Mouse (Mus musculus): ENCODE measurements around the gene Scrt2.
"Not testable (repeated sequence)": the region's sequence is repeated elsewhere in the genome, so short reads cannot be mapped to it uniquely, and the experiment has no call there.

The Scrt2 gene

DNA sequence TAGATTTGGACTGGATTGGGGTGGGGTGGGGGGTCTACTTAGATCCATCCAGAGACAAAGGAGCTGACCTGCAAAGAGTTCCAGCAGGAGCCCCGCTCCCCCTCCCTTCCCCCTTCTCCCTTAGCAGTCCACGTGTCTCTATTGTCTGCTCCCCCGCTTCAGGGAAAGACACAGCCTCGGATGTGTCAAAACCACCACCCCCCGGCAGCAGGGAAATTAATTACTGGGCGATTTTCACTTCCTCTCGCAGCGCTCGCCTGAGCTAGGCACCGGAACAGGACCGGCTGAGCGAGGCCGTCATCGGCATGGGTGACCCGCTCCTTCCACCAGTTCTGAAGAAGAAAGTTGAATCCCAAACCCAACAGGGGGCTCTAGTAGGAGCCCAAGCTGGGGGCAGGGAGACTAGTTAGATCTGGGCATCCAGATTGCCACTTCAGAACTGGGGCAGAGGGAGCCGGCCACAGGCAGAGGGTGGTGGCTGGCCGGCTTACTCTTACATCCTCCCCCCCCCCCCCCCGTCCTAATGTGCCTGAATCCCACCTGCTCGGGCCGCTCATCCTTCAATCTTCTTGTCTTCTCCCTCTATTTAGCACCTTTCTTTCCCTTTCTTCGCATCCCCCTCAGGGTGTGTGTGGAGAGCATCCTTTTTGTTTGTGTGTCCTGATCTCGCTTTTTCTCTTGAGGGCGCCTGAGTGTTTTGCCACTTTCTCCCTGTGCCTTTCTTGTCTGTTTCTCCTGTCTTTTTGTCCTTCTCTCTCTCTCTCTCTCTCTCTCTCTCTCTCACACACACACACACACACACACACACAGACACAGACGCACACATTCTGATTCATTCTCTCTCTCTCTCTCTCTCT, at the start of gene Scrt2:
Scrt2 (plus strand) TSS at position 845 of the 857 bp plus-strand sequence.
- DNase-seq (ENCODE audit: low read depth, low spot score) = no peak

DNA sequence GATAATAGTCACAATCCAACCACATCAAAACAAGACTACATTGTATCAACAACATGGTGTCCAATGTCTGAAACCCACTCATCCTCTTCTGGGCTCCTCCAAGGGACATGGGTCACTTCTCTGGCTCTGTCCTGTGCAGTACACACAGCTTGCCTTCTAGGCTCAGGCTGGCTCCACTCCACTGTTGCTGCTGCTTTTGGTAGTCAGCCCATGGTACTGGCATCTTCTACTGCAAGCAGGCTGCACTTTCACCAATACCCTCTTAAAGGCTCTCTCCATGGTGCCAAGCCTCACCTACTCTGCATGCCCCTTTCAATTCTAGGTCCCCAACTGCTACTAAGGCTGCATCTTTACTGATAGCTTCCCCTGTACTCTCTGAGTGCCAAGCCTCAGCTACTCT, 41.2 kb upstream of the Scrt2 start:
- DNase-seq (ENCODE audit: low read depth, low spot score) = no peak

DNA sequence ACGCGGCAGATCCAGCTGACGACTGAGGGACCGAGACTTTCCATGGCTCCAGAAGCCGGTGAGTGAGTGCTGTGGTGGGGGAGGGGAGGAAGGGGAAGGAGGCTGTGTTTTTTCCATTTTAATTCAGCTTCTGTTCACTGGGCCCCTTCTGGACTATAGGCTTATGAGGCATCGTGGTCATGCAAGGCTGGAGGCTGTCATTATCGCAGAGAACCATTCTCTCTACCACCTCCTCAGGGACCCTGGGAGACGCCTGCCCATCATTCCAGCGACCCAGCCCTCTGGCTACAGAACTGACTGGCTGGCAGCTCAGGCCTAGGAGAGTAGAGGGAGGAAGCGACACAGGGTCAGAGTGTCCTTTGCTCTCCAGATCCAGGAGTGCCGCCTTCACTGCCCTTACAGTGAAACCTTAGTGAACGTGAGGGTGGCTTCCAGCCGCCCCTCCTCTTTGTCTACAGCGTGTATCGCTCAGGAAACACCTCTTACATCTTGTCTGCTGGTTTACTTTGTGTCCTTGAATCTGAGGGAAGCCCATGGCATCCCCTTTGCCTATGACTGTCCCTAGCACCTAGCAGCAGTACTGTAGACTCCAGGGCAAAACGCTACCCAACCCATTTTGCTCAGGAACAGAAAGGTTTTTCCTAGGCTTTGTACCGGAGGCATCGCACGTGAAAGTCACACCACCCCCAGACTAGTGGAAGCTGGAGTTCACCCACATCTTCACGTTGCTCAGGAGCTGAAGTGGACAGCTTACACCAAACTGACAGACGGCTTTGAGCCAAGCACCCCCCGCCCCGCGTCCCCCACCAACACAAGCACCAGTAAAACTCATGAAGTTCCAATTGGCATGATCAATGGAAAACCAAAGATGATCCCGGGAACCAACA, 34.0 kb upstream of the Scrt2 start:
- no peak for DNase-seq (ENCODE audit: low read depth, low spot score)

DNA sequence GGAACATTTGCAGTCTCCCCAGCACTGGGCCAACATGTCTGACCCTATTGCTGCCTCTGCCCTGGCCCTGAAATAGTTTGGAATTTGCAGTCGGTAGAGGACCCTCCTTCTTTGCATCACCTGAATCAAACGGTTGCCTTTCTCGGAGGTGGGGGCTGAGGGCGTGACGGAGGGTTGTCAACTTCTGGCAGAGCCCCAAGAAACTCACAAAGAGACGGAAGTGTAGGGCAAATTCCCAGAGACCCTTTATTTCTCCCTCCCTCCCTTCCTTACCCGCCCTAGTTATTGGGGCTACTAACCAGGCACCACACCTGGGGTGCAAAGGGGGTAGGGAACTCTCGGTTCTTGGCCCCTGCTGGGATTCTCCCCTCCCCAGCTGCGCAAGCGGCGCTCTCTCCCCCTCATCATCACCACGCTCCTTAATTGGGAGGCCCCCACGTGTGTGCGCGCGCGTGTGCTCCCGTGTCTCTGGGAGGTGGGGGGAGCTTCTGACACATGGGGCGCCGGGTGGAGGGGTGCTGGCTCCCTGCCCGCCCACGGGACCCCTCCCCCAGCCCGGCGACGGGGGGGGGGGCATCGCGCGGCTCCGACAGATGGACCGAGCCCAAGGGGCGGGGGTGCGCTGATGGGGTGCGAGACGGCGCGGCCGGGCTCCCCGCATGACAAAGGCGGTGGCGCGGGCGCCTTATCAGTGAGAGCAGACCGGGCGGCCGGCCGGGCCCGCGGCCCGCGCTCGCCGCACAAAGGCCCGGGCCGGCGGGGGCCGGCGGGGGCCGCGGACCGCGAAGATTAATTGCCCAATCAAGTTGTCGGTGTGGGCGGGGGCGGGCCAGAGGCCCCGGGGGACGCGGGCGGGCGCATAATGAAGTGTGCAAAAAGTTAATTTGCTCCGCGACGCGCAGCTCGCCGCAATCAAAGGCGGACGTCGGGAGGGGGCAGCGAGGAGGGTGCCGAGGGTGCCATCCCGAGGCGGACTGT, 33.0 kb upstream of the Scrt2 start:
- DNase-seq (ENCODE audit: low read depth, low spot score) = no peak

DNA sequence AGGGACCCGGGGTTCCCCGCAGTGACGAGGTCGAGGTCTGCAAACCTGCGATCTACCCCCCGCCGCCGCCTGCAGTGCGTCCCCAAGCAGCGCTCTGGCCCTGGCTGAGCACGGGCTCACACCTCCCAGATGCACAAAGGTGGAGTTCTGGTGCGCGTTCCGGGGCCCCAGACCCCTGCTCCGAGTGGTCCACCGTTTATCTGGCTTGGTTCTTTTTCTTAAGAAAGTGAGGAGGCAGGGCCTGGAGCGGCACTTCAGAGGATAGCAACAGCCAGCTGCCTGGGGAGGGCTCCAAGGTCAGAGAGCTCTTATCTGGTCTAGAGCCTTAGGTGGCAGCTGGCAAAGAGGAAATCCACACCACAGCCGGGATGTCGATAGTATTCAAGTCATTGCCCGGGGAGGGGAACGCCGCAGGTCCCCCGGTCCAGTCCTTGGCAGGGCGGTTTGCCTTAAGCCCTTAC, 32.3 kb upstream of the Scrt2 start:
- DNase-seq (ENCODE audit: low read depth, low spot score) = no peak

DNA sequence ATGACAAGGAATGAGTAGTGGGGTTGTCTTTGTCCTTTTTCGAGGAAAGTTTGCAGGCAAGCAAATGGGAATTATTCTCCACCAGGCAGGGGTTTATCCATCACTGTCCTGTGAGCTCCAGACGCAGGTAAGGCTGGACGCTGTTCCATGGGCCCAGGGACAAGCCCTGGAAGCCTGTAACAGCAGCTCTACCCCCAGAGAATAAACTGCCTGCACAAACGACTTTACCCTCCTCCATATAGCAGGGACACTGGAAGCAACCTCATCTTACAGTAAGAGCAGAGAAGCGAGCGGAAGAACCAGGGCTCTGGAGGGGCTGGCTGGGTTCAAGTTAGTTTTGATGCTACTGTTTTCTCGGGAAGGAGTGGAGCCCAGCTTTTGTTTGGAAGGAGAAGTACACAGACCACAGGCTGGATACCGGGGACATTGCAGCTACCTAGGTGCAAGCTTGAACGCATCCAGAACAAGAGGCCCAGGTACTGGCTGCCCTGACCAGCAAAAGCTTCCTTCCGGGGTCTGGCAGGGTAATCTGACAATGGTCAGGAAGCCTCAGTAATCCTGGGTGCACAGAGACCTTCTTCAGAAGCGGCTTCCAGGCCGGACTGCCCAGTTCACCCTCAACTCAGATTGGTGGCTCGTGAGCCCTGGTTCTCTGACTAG, 31.6 kb upstream of the Scrt2 start:
- no peak for DNase-seq (ENCODE audit: low read depth, low spot score)

DNA sequence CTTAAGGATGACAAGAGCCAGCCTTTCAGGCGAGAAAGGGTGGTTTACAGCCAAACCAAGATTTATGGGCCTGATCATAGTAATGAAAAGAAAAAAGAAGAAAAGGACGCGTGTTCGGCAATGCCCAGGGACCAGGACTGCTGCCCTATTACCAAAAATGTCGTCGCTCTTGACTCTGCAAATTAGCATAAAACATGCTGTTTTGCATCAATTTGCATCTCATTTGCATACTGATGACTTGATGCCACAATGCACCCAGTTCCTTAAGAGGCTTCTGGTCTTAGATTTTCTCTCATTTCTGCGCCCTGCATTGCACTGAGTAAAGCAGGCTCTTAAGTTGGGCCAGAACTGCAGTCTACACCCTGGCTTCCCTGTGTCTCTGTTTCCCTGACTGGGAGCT, 31.0 kb upstream of the Scrt2 start:
- DNase-seq (ENCODE audit: low read depth, low spot score) = no peak

DNA sequence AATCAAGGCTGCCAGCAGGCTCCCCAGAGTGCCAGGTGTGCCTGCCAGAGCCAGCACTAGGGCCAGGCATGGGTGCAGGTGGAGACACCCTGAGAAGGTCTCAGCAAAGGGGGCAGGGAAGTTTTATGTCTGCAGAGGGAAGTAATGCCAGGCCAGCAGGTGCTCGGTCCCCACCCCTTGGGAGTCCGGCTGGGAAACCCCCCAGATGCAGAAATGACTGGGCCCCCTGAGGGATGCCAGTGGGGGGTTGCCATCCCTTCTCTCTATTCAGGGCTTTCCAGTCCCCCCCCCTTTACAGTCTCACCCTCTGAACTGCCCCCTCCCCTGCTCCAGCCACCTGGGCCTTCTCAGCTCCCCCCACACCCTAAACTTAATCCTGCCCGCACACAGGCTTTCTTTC, 29.3 kb upstream of the Scrt2 start:
- no peak for DNase-seq (ENCODE audit: low read depth, low spot score)

DNA sequence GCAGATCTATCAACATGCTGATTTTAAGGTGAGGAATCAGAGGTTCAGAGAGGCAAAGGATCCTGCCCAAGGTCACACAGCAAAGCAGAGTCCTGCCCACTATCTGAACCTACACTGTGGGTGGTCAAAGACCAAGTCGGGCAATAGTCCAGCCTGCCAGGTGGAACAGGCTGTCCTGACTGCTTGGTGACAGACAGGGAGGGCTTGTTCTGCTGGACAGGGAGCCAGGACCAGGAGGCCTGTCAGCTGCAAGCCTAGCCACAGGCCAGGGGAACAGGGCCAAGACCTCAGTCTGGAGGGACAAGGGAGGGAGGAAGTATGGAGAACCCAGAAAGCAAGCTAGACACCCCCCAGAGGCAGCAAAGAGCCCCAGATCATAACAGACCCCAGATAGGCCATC, 25.9 kb upstream of the Scrt2 start:
- no peak for DNase-seq (ENCODE audit: low read depth, low spot score)

DNA sequence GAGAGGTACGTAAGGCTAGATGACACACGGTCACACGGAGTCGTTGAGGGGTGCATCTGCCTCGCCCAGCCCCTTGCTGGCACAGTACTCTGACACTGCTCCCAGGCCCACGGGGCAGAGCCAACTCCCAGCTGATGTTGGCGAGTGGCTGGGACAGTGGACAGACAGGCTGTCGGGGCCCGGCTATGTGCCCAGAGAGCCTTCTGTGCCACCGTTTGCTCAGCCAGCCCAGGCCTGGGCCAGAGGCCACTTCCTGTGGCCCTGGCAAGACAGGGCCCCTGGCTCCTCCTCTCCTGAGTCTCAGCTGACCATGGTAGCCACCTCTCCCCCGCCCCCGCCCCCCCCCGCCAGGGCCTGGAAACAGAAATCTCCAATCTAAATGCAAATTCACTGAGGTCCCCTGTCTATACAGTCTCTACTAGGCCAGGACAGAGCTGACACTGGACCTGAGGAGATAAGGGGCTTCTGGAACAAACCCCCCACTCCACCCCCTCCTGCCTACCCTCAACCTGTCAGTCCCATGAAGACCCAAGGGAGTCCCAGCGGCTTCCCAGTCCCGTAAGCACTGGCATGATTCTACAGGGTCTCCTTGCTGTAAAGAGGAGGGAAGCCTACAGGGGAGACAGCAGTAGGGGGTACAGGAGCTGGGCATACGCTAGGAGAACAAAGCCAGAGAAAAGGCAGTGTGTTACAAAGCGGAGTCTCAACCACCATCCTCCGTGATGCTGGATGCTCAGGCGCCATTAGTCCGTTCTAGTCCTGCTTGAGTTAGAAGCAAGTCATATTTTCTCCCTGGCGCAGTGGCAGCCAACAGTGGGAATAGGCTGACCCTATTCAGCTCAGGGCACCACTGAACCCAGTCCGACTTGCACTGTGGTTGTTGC, 24.7 kb upstream of the Scrt2 start:
- no peak for DNase-seq (ENCODE audit: low read depth, low spot score)

DNA sequence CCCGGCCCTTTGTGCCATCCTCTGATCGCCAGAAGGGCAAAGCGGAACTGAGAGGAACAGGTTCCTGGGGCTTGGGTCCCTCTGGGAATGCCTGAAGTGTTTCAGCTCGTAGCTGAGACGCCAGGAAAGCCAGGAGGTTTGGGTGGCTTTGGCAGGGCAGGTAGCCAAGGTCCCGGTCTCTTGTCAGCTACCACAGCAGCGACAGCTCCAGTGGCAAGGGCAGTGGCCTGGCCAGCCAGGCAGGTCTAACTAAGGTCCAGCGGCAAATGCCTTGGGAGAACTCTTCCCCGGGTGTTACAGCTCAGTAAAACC, 24.1 kb upstream of the Scrt2 start:
- no peak for DNase-seq (ENCODE audit: low read depth, low spot score)

DNA sequence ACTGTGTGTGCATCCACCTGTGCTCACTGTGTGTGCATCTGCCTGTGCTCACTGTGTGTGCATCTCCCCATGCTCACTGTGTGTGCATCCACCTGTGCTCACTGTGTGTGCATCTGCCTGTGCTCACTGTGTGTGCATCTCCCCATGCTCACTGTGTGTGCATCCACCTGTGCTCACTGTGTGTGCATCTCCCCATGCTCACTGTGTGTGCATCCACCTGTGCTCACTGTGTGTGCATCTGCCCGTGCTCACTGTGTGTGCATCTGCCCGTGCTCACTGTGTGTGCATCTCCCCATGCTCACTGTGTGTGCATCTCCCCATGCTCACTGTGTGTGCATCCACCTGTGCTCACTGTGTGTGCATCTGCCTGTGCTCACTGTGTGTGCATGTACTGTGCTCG, 18.5 kb upstream of the Scrt2 start:
- not testable (repeated sequence) for DNase-seq (ENCODE audit: low read depth, low spot score)

DNA sequence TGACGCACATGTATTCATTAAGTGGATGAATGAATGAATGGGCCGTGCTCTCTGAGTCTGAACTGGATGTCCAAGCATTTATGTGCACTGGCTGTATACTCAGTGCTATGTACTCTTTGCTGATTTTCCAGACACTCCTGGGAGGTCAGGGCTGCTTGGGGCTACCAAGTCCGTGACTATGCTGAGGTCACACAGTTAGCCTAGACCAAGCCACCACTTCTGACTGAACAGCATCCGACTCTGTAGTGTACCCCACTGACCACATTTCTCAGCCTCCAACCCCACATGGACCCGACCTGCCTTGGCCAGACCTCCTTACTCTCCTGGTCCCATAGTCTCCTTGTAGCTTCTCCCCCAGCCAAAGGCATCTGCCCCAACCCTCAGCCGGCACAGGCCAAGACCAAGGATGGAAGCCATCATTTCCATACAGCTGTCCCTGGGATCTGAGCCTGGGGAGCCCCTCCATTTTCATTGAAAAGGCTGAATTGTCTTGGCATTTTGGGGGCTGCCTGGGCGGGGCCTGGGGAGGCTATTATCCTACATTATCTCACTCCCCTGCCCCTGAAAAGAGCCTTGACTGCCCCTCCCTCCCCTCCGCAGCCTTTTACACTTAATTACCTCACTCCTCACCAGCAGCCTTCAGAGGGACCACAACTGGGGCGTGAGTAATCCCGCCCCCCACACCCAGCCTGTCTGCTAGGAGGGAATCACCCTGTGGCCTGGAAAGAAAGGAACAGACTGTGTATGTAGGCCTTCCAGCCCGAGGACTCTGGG, 12.5 kb upstream of the Scrt2 start:
- no peak for DNase-seq (ENCODE audit: low read depth, low spot score)

DNA sequence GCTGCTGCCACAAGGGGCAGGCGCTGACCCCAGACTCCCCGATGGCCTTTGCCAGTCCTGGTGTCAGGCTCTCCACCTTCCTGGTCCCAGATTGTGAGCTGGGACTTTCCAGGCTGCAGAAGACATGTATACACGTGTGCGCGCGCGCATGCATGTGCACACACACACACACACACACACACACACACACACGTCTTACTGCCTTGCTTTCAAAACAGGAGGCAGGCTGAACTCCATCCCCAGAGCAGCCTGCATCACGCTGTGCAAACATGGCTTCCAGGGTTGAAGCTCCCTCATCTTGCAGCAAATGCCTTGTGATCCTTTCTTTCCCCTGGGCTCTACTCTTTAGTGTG, 11.9 kb upstream of the Scrt2 start:
- DNase-seq (ENCODE audit: low read depth, low spot score) = no peak

DNA sequence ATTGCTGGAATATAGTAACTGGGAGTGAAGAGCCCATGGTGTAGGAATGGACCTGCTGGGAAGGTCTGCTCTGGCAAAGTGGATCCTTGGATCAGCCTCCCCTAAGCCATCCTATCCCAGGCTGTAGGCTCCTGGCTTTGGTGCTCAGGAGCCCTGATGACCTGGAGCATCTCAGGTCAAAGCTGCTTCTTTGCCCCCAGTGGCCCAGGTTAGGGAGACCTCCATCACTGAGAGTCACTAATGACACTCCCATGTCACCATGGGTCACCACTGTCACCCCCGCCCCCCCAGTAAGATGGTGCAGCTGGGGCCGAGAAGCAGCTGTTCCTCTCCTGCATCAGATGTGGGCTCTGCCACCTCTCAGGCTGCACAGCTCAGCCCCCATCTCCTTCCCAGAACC, 11.4 kb upstream of the Scrt2 start:
- no peak for DNase-seq (ENCODE audit: low read depth, low spot score)

DNA sequence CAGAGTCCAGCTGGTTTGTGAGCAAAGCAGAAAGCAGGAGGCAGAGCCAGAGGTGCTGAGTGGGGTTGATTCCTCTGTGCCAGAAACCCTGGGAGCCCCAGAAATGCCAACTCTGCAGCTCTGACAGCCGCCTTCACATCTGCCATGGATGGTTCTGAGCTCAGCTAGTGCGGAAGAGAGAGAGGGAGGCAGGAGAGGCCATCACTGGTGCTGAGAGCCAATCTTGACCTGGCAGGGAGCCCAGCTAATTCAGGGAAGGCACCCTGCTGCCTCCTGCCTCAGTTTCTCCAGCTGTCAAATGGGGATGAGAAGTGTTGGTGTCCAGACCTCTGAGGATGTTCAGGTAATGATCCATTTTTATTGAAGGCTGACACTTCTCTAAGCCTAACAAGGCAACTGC, 6.8 kb upstream of the Scrt2 start:
- no peak for DNase-seq (ENCODE audit: low read depth, low spot score)

DNA sequence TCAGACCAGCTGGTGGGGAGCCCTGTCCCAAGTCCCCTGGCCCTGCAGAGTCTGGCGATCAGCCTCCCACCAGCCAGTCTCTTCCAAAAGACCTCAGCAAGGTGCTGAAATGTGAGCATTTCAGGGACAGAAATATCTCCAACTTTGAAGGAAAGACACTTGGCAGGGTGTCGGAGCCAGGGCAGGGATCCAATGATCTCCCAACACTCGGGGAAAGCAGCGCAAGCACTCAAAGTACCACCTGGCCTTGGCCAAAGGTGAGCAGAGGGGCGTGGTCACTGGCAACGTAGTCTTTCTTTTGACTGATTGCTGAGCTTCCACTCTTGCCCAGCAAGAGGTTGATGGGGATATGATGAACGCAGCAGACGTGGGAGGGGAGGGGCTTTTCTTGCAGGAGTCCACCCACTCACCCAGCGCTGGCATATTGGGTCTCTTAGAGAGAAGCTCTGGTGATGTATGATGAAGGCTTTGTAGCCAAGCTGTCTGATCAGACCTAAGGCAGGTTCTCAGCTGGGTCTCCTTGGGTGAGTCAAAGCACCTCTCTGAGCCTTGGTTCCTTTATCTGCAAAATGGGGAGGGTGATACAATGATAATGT, 5.9 kb upstream of the Scrt2 start:
- DNase-seq (ENCODE audit: low read depth, low spot score) = no peak

DNA sequence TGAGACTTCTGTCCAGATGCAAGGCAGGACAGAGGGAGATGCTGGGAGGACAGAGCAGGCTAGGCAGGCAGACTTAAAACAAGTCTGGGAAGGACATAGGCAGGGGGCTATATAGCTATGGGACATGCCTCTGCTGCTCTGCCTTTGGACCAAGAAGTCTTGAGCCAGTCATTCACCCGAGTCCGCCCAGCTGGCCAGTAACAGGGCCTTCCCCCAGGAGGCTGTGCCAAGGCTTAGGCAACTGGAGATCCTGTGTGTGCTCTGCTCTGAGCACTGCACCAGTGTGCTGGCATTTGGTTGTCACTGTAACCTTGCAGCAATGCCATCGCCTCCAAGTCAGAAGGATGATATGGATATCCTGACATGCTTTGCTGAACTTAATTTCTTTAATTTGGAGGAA, 4.0 kb upstream of the Scrt2 start:
- no peak for DNase-seq (ENCODE audit: low read depth, low spot score)
